Mouse (Mus musculus) MEL (cell line): ENCODE results near the gene Kcnh7. TPM values are rescaled to one million over a fixed set of nuclear protein-coding genes. Genes with fewer than 3 reads are reported as not detected.

Experiments
- DNase-seq: peaks from one replicate; pipeline ENCODE4 v3.0.0; 2011; ENCODE audit warnings: low read depth, low spot score
- H3K27ac ChIP-seq: 2 replicates; pipeline ENCODE4 v1.5.1; 2012; ENCODE audit warnings: low read depth, mild to moderate bottlenecking, control low read depth, low read length, moderate library complexity; ENCODE audit not compliant: control insufficient read depth
- H3K27me3 ChIP-seq, 2 experiments: fragments of 150-350 bp in 1 of 2; sonication (generic) in 1 of 2; 2 replicates each; pipeline ENCODE4 v1.6.1; 2012; ENCODE audit warnings: low read length in 2 of 2, mild to moderate bottlenecking in 2 of 2, improper control_type of control experiment in 1 of 2, moderate library complexity in 1 of 2; ENCODE audit not compliant: insufficient read depth in 2 of 2, control insufficient read depth in 1 of 2
- H3K36me3 ChIP-seq, 2 experiments: 2 replicates each; pipeline ENCODE4 v1.6.1; 2012 to 2014; ENCODE audit warnings: low read length in 2 of 2, improper control_type of control experiment in 1 of 2, inconsistent platforms in 1 of 2, mild to moderate bottlenecking in 1 of 2; ENCODE audit not compliant: insufficient read depth in 2 of 2, control insufficient read depth in 1 of 2
- H3K4me1 ChIP-seq, 2 experiments: fragments of 150-350 bp in 1 of 2; sonication (generic) in 1 of 2; 2 replicates each; pipeline ENCODE4 v1.6.1; 2012; ENCODE audit warnings: low read length in 2 of 2, improper control_type of control experiment in 1 of 2, mild to moderate bottlenecking in 1 of 2; ENCODE audit not compliant: insufficient read depth in 2 of 2, control insufficient read depth in 1 of 2
- H3K4me3 ChIP-seq, 2 experiments: fragments of 150-350 bp in 1 of 2; sonication (generic) in 1 of 2; 2 replicates each; pipeline ENCODE4 v1.5.1; 2012; ENCODE audit warnings: low read depth in 2 of 2, low read length in 2 of 2, mild to moderate bottlenecking in 2 of 2, moderate library complexity in 2 of 2, control low read depth in 1 of 2, improper control_type of control experiment in 1 of 2; ENCODE audit not compliant: control insufficient read depth in 1 of 2, insufficient read depth in 1 of 2
- H3K79me2 ChIP-seq: 2 replicates; pipeline ENCODE4 v1.6.1; 2012; ENCODE audit warnings: mild to moderate bottlenecking, low read length, moderate library complexity; ENCODE audit not compliant: control insufficient read depth, poor library complexity, insufficient read depth
- H3K9ac ChIP-seq: 2 replicates; pipeline ENCODE4 v1.6.1; 2012; ENCODE audit warnings: low read depth, mild to moderate bottlenecking, control low read depth, low read length, moderate library complexity; ENCODE audit not compliant: control insufficient read depth, poor library complexity, severe bottlenecking
- H3K9me3 ChIP-seq: fragments of 150-350 bp; sonication (generic); replicated peaks from 2 replicates; pipeline ENCODE4 v1.6.1; 2012; ENCODE audit warnings: mild to moderate bottlenecking, low read length, improper control_type of control experiment, moderate library complexity; ENCODE audit not compliant: insufficient read depth
- CHD2 ChIP-seq: IDR thresholded peaks from 2 replicates; pipeline ENCODE4 v1.6.1; 2011; ENCODE audit warnings: low read length, improper control_type of control experiment
- CTCF ChIP-seq, 3 experiments: IDR thresholded peaks in 2 of 3; conservative IDR thresholded peaks in 1 of 3; 2 replicates each; pipeline ENCODE4 v1.5.1; 2011 to 2012; ENCODE audit warnings: low read length in 3 of 3, low read depth in 2 of 3, mild to moderate bottlenecking in 2 of 3, improper control_type of control experiment in 1 of 3, inconsistent platforms in 1 of 3, mixed read lengths in 1 of 3, moderate library complexity in 1 of 3; ENCODE audit not compliant: control insufficient read depth in 1 of 3, insufficient read depth in 1 of 3, poor library complexity in 1 of 3, severe bottlenecking in 1 of 3
- E2F4 ChIP-seq: IDR thresholded peaks from 2 replicates; pipeline ENCODE4 v1.6.1; 2011; ENCODE audit warnings: low read depth, low read length, improper control_type of control experiment, borderline replicate concordance
- ELF1 ChIP-seq: IDR thresholded peaks from 2 replicates; pipeline ENCODE4 v1.6.1; 2014; ENCODE audit warnings: low read depth, mild to moderate bottlenecking, inconsistent platforms, low read length, improper control_type of control experiment, moderate library complexity
- EP300 ChIP-seq, 2 experiments: IDR thresholded peaks; 2 replicates each; pipeline ENCODE4 v1.6.1; 2011; ENCODE audit warnings: improper control_type of control experiment in 2 of 2, low read length in 2 of 2, low read depth in 1 of 2, mild to moderate bottlenecking in 1 of 2
- ETS1 ChIP-seq: IDR thresholded peaks from 2 replicates; pipeline ENCODE4 v1.6.1; 2012; ENCODE audit warnings: low read depth, mild to moderate bottlenecking, inconsistent platforms, low read length, improper control_type of control experiment, moderate library complexity
- GABPA ChIP-seq: IDR thresholded peaks from 2 replicates; pipeline ENCODE4 v1.6.1; 2012; ENCODE audit warnings: low read depth, mild to moderate bottlenecking, inconsistent platforms, low read length, improper control_type of control experiment, moderate library complexity
- JUND ChIP-seq: IDR thresholded peaks from 2 replicates; pipeline ENCODE4 v1.6.1; 2011; ENCODE audit warnings: low read depth, mild to moderate bottlenecking, improper control_type of control experiment, low read length
- KAT2A ChIP-seq: conservative IDR thresholded peaks from 2 replicates; pipeline ENCODE4 v1.6.1; 2012; ENCODE audit warnings: low read depth, low read length, improper control_type of control experiment, inconsistent platforms
- MAFK ChIP-seq: IDR thresholded peaks from 2 replicates; pipeline ENCODE4 v1.6.1; 2011; ENCODE audit warnings: low read depth, mild to moderate bottlenecking, low read length, improper control_type of control experiment, borderline replicate concordance
- MAZ ChIP-seq: IDR thresholded peaks from 2 replicates; pipeline ENCODE4 v1.6.1; 2012; ENCODE audit warnings: low read depth, mild to moderate bottlenecking, inconsistent platforms, low read length, improper control_type of control experiment
- POLR2AphosphoS2 ChIP-seq: IDR thresholded peaks from 2 replicates; pipeline ENCODE4 v1.6.1; 2011; ENCODE audit warnings: low read length, improper control_type of control experiment
- POLR2AphosphoS5 ChIP-seq: IDR thresholded peaks from 2 replicates; pipeline ENCODE4 v1.6.1; 2012; ENCODE audit warnings: low read depth, borderline replicate concordance, mild to moderate bottlenecking, inconsistent platforms, low read length, moderate library complexity, mixed read lengths
- RAD21 ChIP-seq: IDR thresholded peaks from 2 replicates; pipeline ENCODE4 v1.6.1; 2011; ENCODE audit warnings: mild to moderate bottlenecking, low read depth, low read length, improper control_type of control experiment
- RCOR1 ChIP-seq: IDR thresholded peaks from 2 replicates; pipeline ENCODE4 v1.6.1; 2012; ENCODE audit warnings: low read depth, mild to moderate bottlenecking, inconsistent platforms, low read length, improper control_type of control experiment
- SMC3 ChIP-seq: IDR thresholded peaks from 2 replicates; pipeline ENCODE4 v1.6.1; 2011; ENCODE audit warnings: low read depth, low read length, improper control_type of control experiment
- TAL1 ChIP-seq: IDR thresholded peaks from 2 replicates; pipeline ENCODE4 v1.6.1; 2012; ENCODE audit warnings: mild to moderate bottlenecking, inconsistent platforms, low read length, moderate library complexity, mixed read lengths
- UBTF ChIP-seq: IDR thresholded peaks from 2 replicates; pipeline ENCODE4 v1.6.1; 2012; ENCODE audit warnings: low read depth, mild to moderate bottlenecking, inconsistent platforms, low read length, improper control_type of control experiment, moderate library complexity, borderline replicate concordance; ENCODE audit not compliant: insufficient read depth
- ZC3H11A ChIP-seq: IDR thresholded peaks from 2 replicates; pipeline ENCODE4 v1.6.1; 2012; ENCODE audit warnings: low read depth, mild to moderate bottlenecking, inconsistent platforms, low read length, improper control_type of control experiment
- ZNF384 ChIP-seq: IDR thresholded peaks from 2 replicates; pipeline ENCODE4 v1.6.1; 2012; ENCODE audit warnings: low read depth, mild to moderate bottlenecking, inconsistent platforms, low read length, improper control_type of control experiment
- polyA plus RNA-seq, 2 experiments: library from polyadenylated mRNA; stranded (reverse) in 1 of 2; unstranded in 1 of 2; fragments of >175 nt in 1 of 2; fragments of >200 nt in 1 of 2; gene quantifications; 2 replicates each; pipeline versions ENCODE4 v1.2.1 to v1.2.4; 2012; ENCODE audit warnings: low replicate concordance in 2 of 2, low read depth in 1 of 2; ENCODE audit not compliant: insufficient read length in 2 of 2, insufficient read depth in 1 of 2, missing spikeins in 1 of 2
- total RNA-seq: library from RNA; depleted of rRNA; stranded (reverse); fragments of 300-350 nt; gene quantifications from 2 replicates; pipeline ENCODE4 v1.2.3, GENCODE M21; 2012

Kcnh7 gene
- total and polyA plus RNA-seq, 3 experiments = under 0.01 to 0.13 TPM; not detected in 1

GRCm38 (mm10) chr2:63090447-63090846, 93.6 kb downstream of the Kcnh7 start:
- Histone ChIP-seq H3K27me3 (no peaks in the 10 kb centered on the region), H3K9ac (no peak overlapping the region), H3K4me1 (no peaks in the 10 kb centered on the region), H3K36me3 (no peaks in the 10 kb centered on the region), H3K4me3 (no peak overlapping the region), H3K9me3 (no peaks in the 10 kb centered on the region), H3K27ac (no peak overlapping the region), H3K79me2 (no peaks in the 10 kb centered on the region)
- no peak for DNase-seq
- no peak for TF ChIP-seq ETS1
- no peak for TF ChIP-seq UBTF
- TF ChIP-seq POLR2AphosphoS5 = no peak
- TF ChIP-seq MAZ = no peak
- no peak for TF ChIP-seq CTCF (IDR thresholded peaks at IDR 0.05 in 2 of 3, conservative IDR thresholded peaks at IDR 0.05 in 1 of 3; ENCODE audit: control insufficient read depth in 1 of 3, insufficient read depth in 1 of 3, low read depth in 2 of 3, low read length in 3 of 3, poor library complexity in 1 of 3, severe bottlenecking in 1 of 3)
- TF ChIP-seq ZNF384 = no peak
- no peak for TF ChIP-seq RCOR1
- TF ChIP-seq TAL1 = no peak
- no peak for TF ChIP-seq KAT2A
- no peak for TF ChIP-seq GABPA
- TF ChIP-seq ZC3H11A = no peak
- TF ChIP-seq ELF1 = no peak
- no peak for TF ChIP-seq MAFK
- no peak for TF ChIP-seq JUND
- no peak for TF ChIP-seq RAD21
- TF ChIP-seq POLR2AphosphoS2 = no peak
- TF ChIP-seq SMC3 = no peak
- TF ChIP-seq CHD2 = no peak

DNA sequence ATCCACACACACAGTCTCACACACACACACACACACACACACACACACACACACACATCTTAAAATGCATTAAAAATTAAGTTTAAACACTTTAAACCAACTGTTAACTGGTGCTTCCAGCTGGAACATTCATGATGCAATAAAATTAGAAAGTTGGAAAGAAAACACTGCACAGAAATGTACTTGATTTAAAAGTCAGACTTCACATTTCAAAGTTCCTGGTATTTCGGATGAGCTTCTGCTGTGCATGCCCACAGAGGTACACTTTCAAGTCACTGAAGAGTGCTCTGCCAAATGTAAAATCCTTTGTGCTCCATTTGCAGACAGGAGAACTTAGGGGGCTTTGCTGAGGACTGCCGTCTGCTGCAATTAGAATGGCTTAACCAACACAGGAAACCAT, 125.7 kb downstream of the Kcnh7 start:
- Histone ChIP-seq H3K27ac (no peak overlapping the region), H3K9me3 (no peaks in the 10 kb centered on the region), H3K4me3 (no peak overlapping the region), H3K9ac (no peak overlapping the region), H3K79me2 (no peaks in the 10 kb centered on the region), H3K4me1 (no peaks in the 10 kb centered on the region), H3K27me3 (no peaks in the 10 kb centered on the region), H3K36me3 (no peaks in the 10 kb centered on the region)
- TF ChIP-seq E2F4 = no peak
- no peak for TF ChIP-seq EP300 (IDR thresholded peaks at IDR 0.05; ENCODE audit: low read depth in 1 of 2, low read length in 2 of 2)
- no peak for DNase-seq
